Mouse (Mus musculus) lung, adult 2 months (tissue): ENCODE results near the gene Eif2b5. TPM values are rescaled to one million over a fixed set of nuclear protein-coding genes. Genes with fewer than 3 reads are reported as not detected.
"Not testable (repeated sequence)": the region's sequence is repeated elsewhere in the genome, so short reads cannot be mapped to it uniquely, and the experiment has no call there.

Experiments
- DNase-seq: peaks from one replicate; pipeline ENCODE4 v3.0.0; 2022
- H3K4me1 ChIP-seq: fragments of 200-500 bp; 2 replicates; pipeline ENCODE4 v1.6.1; 2011; ENCODE audit warnings: low read length; ENCODE audit not compliant: control insufficient read depth, insufficient read depth
- H3K4me3 ChIP-seq: fragments of 200-500 bp; replicated peaks from 2 replicates; pipeline ENCODE3; 2011; ENCODE audit warnings: low read depth, mild to moderate bottlenecking, control low read depth, low read length; ENCODE audit errors: extremely low read depth
- CTCF ChIP-seq: fragments of 200-500 bp; IDR thresholded peaks from 2 replicates; pipeline ENCODE4 v1.5.1; 2011; ENCODE audit warnings: mild to moderate bottlenecking, low read length, control low read depth; ENCODE audit not compliant: insufficient read depth
- POLR2A ChIP-seq: fragments of 200-500 bp; IDR thresholded peaks from 2 replicates; pipeline ENCODE4 v1.6.1; 2011; ENCODE audit warnings: low read depth, mild to moderate bottlenecking, control low read depth, low read length, borderline replicate concordance; ENCODE audit errors: extremely low read depth
- WGBS: fragments of 180-500 bp; shearing (Covaris S2); methylation state at CpG from one replicate; pipeline ENCODE4 v1.1.7; 2018; 5-methylcytosine and 5-hydroxymethylcytosine counted together
- polyA plus RNA-seq: library from polyadenylated mRNA; depleted of rRNA; stranded (reverse); fragments of >200 nt; gene quantifications from 2 replicates; pipeline ENCODE4 v1.2.3, GENCODE M21; 2012

Eif2b5 gene
- polyA plus RNA-seq, 1 experiment = 24.7 TPM

GRCm38 (mm10) chr16:20488151-20488550 is 10.5 kb upstream of the Eif2b5 start:
- DNase-seq = no peak
- WGBS = 80% methylated on average over 1 of the region's 1 CpGs
- Histone ChIP-seq H3K4me3 (no peak overlapping the region), H3K4me1 (no peaks in the 10 kb centered on the region)
- TF ChIP-seq CTCF (no peak), POLR2A (no peak)

- not testable (repeated sequence) for H3K4me1 ChIP-seq, DNase-seq, H3K4me3 ChIP-seq
- WGBS = 82% methylated on average over 9 of the region's 9 CpGs
Measured at GRCm38 (mm10) chr16:20488751-20489150, 9.9 kb upstream of the Eif2b5 start.

- TF ChIP-seq CTCF = no peak
- no peak for TF ChIP-seq POLR2A
- H3K4me3 ChIP-seq = no peak overlapping the region
- H3K4me1 ChIP-seq = no peaks in the 10 kb centered on the region
- no peak for DNase-seq
- 73% methylated on average over 2 of the region's 2 CpGs for WGBS
Measured at GRCm38 (mm10) chr16:20489233-20489632, 9.4 kb upstream of the Eif2b5 start.

GRCm38 (mm10) chr16:20490581-20490980 is 8.0 kb upstream of the Eif2b5 start:
- TF ChIP-seq POLR2A (no peak), CTCF (0 out of 2 replicates have a peak, but pooled peaks have one; percentile 4)
- 31% methylated on average over 2 of the region's 2 CpGs for WGBS
- H3K4me3 ChIP-seq = no peak overlapping the region
- H3K4me1 ChIP-seq = no peaks in the 10 kb centered on the region
- DNase-seq = no peak

GRCm38 (mm10) chr16:20491301-20491700 is 7.3 kb upstream of the Eif2b5 start:
- DNase-seq = no peak
- 46% methylated on average over 2 of the region's 2 CpGs for WGBS
- no peak for TF ChIP-seq CTCF
- no peak for TF ChIP-seq POLR2A

GRCm38 (mm10) chr16:20493452-20493851 is 5.2 kb upstream of the Eif2b5 start:
- DNase-seq = no peak
- WGBS = 62% methylated on average over 2 of the region's 2 CpGs
- H3K4me1 ChIP-seq = no peaks in the 10 kb centered on the region
- no peak overlapping the region for H3K4me3 ChIP-seq
- TF ChIP-seq CTCF (no peak), POLR2A (no peak)

More at GRCm38 (mm10) chr16:20491301-20491700, 7.3 kb upstream of the Eif2b5 start:
- Histone ChIP-seq H3K4me3 (no peak overlapping the region), H3K4me1 (no peaks in the 10 kb centered on the region)

GRCm38 (mm10) chr16:20496671-20497600 is 1.7 kb upstream of the Eif2b5 start:
- peak; percentile 35 for DNase-seq
- H3K4me3 ChIP-seq = peak overlapping the region; percentile 70
- WGBS = 9% methylated on average over 25 of the region's 25 CpGs
- H3K4me1 ChIP-seq = no peaks in the 10 kb centered on the region
- TF ChIP-seq CTCF (peak; percentile 28; the same call in 1 of the 2 replicates), POLR2A (no peak)

GRCm38 (mm10) chr16:20497980-20498676 is 489 bp upstream of the Eif2b5 start:
- WGBS = 10% methylated on average over 16 of the region's 16 CpGs
- Histone ChIP-seq H3K4me3 (peak overlapping the region; percentile 77), H3K4me1 (no peaks in the 10 kb centered on the region)
- peak; percentile 39 for DNase-seq
- no peak for TF ChIP-seq POLR2A
- TF ChIP-seq CTCF = no peak

GRCm38 (mm10) chr16:20506000-20506399 is 7.4 kb downstream of the Eif2b5 start:
- WGBS = 83% methylated on average over 8 of the region's 8 CpGs
- no peak for TF ChIP-seq POLR2A

More at GRCm38 (mm10) chr16:20506000-20506399, 7.4 kb downstream of the Eif2b5 start:
- no peaks in the 10 kb centered on the region for H3K4me1 ChIP-seq
- no peak overlapping the region for H3K4me3 ChIP-seq
- DNase-seq = no peak
